Mouse (Mus musculus) myocyte (in vitro differentiated cells): ENCODE measurements around the gene Ints14.
"Not testable (repeated sequence)": the region's sequence is repeated elsewhere in the genome, so short reads cannot be mapped to it uniquely, and the experiment has no call there.

Source experiments
- CEBPB ChIP-seq: IDR thresholded peaks from 2 replicates; pipeline ENCODE4 v1.6.1; 2011; ENCODE audit warnings: mild to moderate bottlenecking, moderate library complexity; ENCODE audit not compliant: poor library complexity, insufficient read depth, severe bottlenecking
- E2F4 ChIP-seq: IDR thresholded peaks from one replicate; pipeline ENCODE4 v1.6.1; 2011; ENCODE audit warnings: mild to moderate bottlenecking, control low read depth, moderate library complexity; ENCODE audit not compliant: insufficient read depth
- MAX ChIP-seq: IDR thresholded peaks from one replicate; pipeline ENCODE4 v1.6.1; 2011; ENCODE audit warnings: low read depth, mild to moderate bottlenecking, control low read depth
- MYOD1 ChIP-seq, 3 experiments: IDR thresholded peaks; one replicate each; pipeline ENCODE4 v1.6.1; 2011; ENCODE audit warnings: control low read depth in 2 of 3, low read depth in 2 of 3, mild to moderate bottlenecking in 2 of 3, moderate library complexity in 1 of 3; ENCODE audit not compliant: insufficient read length in 2 of 3, control insufficient read depth in 1 of 3
- MYOG ChIP-seq, 3 experiments: IDR thresholded peaks; one replicate each; pipeline ENCODE4 v1.6.1; 2011; ENCODE audit warnings: control low read depth in 2 of 3, low read depth in 2 of 3, mild to moderate bottlenecking in 2 of 3; ENCODE audit not compliant: insufficient read length in 2 of 3, control insufficient read depth in 1 of 3, insufficient read depth in 1 of 3
- POLR2A ChIP-seq: IDR thresholded peaks from one replicate; pipeline ENCODE4 v1.6.1; 2011; ENCODE audit warnings: low read depth, mild to moderate bottlenecking, control low read depth, moderate library complexity; ENCODE audit not compliant: insufficient read length
- POLR2AphosphoS2 ChIP-seq: IDR thresholded peaks from one replicate; pipeline ENCODE4 v1.6.1; 2011; ENCODE audit warnings: low read depth, control low read depth; ENCODE audit not compliant: insufficient read length
- REST ChIP-seq: IDR thresholded peaks from one replicate; pipeline ENCODE4 v1.6.1; 2011; ENCODE audit warnings: mild to moderate bottlenecking, control low read depth, moderate library complexity; ENCODE audit not compliant: insufficient read depth, insufficient read length
- SRF ChIP-seq: IDR thresholded peaks from one replicate; pipeline ENCODE4 v1.6.1; 2011; ENCODE audit warnings: low read depth; ENCODE audit not compliant: control insufficient read depth, insufficient read length
- TCF12 ChIP-seq: IDR thresholded peaks from one replicate; pipeline ENCODE4 v1.6.1; 2011; ENCODE audit warnings: mild to moderate bottlenecking, control low read depth; ENCODE audit not compliant: poor library complexity, insufficient read depth, severe bottlenecking
- TCF3 ChIP-seq: IDR thresholded peaks from one replicate; pipeline ENCODE4 v1.6.1; 2011; ENCODE audit warnings: low read depth, control low read depth; ENCODE audit not compliant: insufficient read length
- USF1 ChIP-seq: IDR thresholded peaks from one replicate; pipeline ENCODE4 v1.6.1; 2011; ENCODE audit warnings: low read depth, mild to moderate bottlenecking, control low read depth, moderate library complexity

DNA sequence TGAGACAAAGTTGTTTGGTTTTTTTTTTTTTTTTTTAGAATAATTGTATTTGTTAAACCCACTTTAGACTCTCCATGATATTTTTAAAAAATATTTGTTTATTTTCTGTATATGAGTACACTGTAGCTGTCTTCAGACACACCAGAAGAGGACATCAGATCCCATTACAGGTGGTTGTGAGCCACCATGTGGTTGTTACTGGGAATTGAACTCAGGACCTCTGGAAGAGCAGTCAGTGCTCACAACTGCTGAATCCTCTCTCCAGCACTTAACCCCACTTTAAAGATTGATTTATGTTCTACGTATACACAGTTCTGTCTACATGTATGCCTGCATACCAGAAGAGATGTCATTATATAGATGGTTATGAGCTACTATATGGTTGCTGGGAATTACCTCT lies 34.8 kb downstream of the Ints14 start:
- not testable (repeated sequence) for TF ChIP-seq MAX; POLR2A; USF1; CEBPB; SRF; TCF12; MYOD1 (IDR thresholded peaks at IDR 0.05; ENCODE audit: control insufficient read depth in 1 of 3, insufficient read length in 2 of 3, low read depth in 2 of 3); POLR2AphosphoS2; MYOG (IDR thresholded peaks at IDR 0.05; ENCODE audit: control insufficient read depth in 1 of 3, insufficient read depth in 1 of 3, insufficient read length in 2 of 3, low read depth in 2 of 3); TCF3; E2F4; REST
